ENCODE assay signal across 14 mouse cellular contexts in the genomic region with DNA sequence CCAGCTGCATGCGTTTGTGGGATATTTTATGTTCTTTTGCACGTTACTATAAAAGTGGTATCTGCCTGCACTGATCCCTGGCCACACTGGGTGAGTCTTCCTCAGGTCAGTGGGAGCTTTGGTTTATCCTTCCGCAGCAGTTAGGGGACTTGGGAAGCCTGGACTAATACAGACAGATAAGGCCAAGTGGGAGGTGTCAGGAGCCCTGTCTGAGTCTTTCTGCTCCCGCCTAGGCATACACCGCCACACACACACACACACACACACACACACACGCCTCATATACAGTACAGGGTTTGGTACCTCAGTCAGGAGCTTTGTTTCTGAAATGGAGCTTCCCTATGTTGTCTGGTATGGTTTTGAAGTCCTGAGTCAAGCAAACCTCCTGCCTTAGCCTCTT. TPM values are rescaled to one million over a fixed set of nuclear protein-coding genes. Genes with fewer than 3 reads are reported as not detected.
DNase-seq lines count a peak whose midpoint lies in the region; ATAC-seq lines count a peak whose summit lies in the region.
"Had no signal": no experiment of that assay in that cellular context is flagged by ENCODE, and none has a peak within 500 bp of the region (broad histone marks: within the 10 kb centered on the region; RNA-seq: fewer than 3 reads in every experiment).

No protein-coding gene starts in this region.

- H3K9ac ChIP-seq in kidney, embryonic 15.5 days: no peak overlapping the region

- peaks cover 76% of the 10 kb centered on the region for H3K4me1 ChIP-seq in heart, embryonic 10.5 days
- H3K4me1 ChIP-seq in kidney, embryonic 15.5 days: peaks cover 84% of the 10 kb centered on the region

- H3K36me3 ChIP-seq in heart, embryonic 10.5 days: no peaks in the 10 kb centered on the region
- H3K36me3 ChIP-seq in kidney, embryonic 15.5 days: 0 out of 2 replicates have a peak, but pooled peaks cover 7% of the 10 kb centered on the region

- H3K27me3 ChIP-seq in heart, embryonic 10.5 days (ENCODE audit: insufficient read depth, poor library complexity, severe bottlenecking): no peaks in the 10 kb centered on the region
- H3K27me3 ChIP-seq in kidney, embryonic 15.5 days: no peaks in the 10 kb centered on the region
- H3K27me3 ChIP-seq: megakaryocyte, embryonic 14.5 days had no signal

- DNase-seq in heart, embryonic 10.5 days (ENCODE audit: low spot score): peak; percentile 79
- no peak for DNase-seq in heart, postnatal 14 days
- no peak for DNase-seq in kidney, adult 8-10 months
- DNase-seq in retina, embryonic 14.5 days (ENCODE audit: low spot score): no peak
- no peak for DNase-seq in urinary bladder, adult 18-20 months (ENCODE audit: low spot score in 2 of 2)
- DNase-seq: cerebellum, postnatal 36 days; gastrocnemius, postnatal 10 days; thymus, adult 2 months had no signal

- intact Hi-C loops in heart, postnatal 14 days (cut with DNase I): no loop called here

- WGBS in heart, embryonic 10.5 days: 40% methylated on average over 6 of the region's 6 CpGs
- WGBS in kidney, embryonic 15.5 days: 42% methylated on average over 6 of the region's 6 CpGs

- 0 out of 2 replicates have a peak overlapping the region, but pooled peaks have one; percentile 14 for H3K4me2 ChIP-seq in kidney, embryonic 15.5 days

- ATAC-seq in kidney, embryonic 15.5 days (replicated peaks; ENCODE audit: low FRiP score): no peak
- peak; percentile 59 for ATAC-seq in erythroblast, adult 5-6 weeks (replicated peaks; ENCODE audit: low FRiP score, poor library complexity, severe bottlenecking)
- ATAC-seq in megakaryocyte progenitor cell, adult 5-6 weeks (replicated peaks; ENCODE audit: poor library complexity): peak; percentile 56
- ATAC-seq: inflammation-experienced regulatory T-cells, adult 6 months had no signal

- H3K27ac ChIP-seq in heart, embryonic 10.5 days: no peak overlapping the region; the same call in 1 of the 2 replicates
- peak overlapping the region; percentile 86 for H3K27ac ChIP-seq in kidney, embryonic 15.5 days

- H3K9me3 ChIP-seq in heart, embryonic 10.5 days: no peaks in the 10 kb centered on the region
- no peaks in the 10 kb centered on the region for H3K9me3 ChIP-seq in kidney, embryonic 15.5 days (replicated peaks)
- H3K9me3 ChIP-seq: megakaryocyte, embryonic 14.5 days had no signal

- no peak overlapping the region for H3K4me3 ChIP-seq in heart, embryonic 10.5 days
- H3K4me3 ChIP-seq in kidney, embryonic 15.5 days (replicated peaks): no peak overlapping the region
- H3K4me3 ChIP-seq: megakaryocyte, embryonic 14.5 days had no signal

RNA-seq across cellular contexts. Expression of gene Slc45a1, which starts 59.9 kb away (rescaled TPM):
- polyA plus RNA-seq in heart, embryonic 10.5 days (2016; fragmentation: Nextera tagmentation; extraction: Ambion mirVana): 0.10 and 0.15 TPM in 2 replicates
- not detected for total RNA-seq in heart, postnatal 14 days (2021)
- 0.28 and 0.30 TPM in 2 replicates for polyA plus RNA-seq in kidney, embryonic 15.5 days (2015; fragmentation: Nextera tagmentation; extraction: Ambion mirVana)
- not detected in 2 replicates for total RNA-seq in erythroblast, adult 5-6 weeks (2015; ENCODE audit: low replicate concordance)
- total RNA-seq in erythroblast, adult 5-6 weeks (2017; ENCODE audit: low replicate concordance): not detected in 2 replicates
- total RNA-seq in megakaryocyte progenitor cell, adult 5-6 weeks (2015): not detected in 2 replicates
- total RNA-seq in megakaryocyte progenitor cell, adult 5-6 weeks (2017): not detected in 2 replicates
- total RNA-seq: gastrocnemius, postnatal 10 days; neutrophil, adult 5-6 weeks had no signal
